Mouse (Mus musculus): Measurements from ENCODE around the gene Dnah6. TPM values are rescaled to one million over a fixed set of nuclear protein-coding genes. Genes with fewer than 3 reads are reported as not detected.

Gene Dnah6
- polyA plus RNA-seq, 1 experiment from 2014 or later = 0.02 TPM

GRCm38 (mm10) chr6:73222841-73223526 is 1.5 kb upstream of the Dnah6 start:
- no peak for TF ChIP-seq EP300 (optimal IDR thresholded peaks at IDR 0.05)
- TF ChIP-seq CTCF (IDR thresholded peaks at IDR 0.05; ENCODE audit: low read depth) = peak; percentile 5; the same call in 1 of the 2 replicates
- no peaks in the 10 kb centered on the region for H3K4me1 ChIP-seq (replicated peaks; ENCODE audit: control insufficient read depth, insufficient read depth)
- peak overlapping the region; percentile 70 for H3K27ac ChIP-seq (replicated peaks)
- 18% methylated on average over 10 of the region's 10 CpGs for WGBS
- H3K9ac ChIP-seq (ENCODE audit: low read length) = no peak overlapping the region
- H3K4me3 ChIP-seq (ENCODE audit: low read depth, low read length) = no peak overlapping the region
- no peaks in the 10 kb centered on the region for H3K36me3 ChIP-seq (ENCODE audit: control insufficient read depth, insufficient read depth, low read length)
- peak overlapping the region; percentile 34; the same call in 1 of the 2 replicates for H3K4me2 ChIP-seq (replicated peaks; ENCODE audit: low read depth)
- H3K27me3 ChIP-seq (ENCODE audit: control insufficient read depth, insufficient read depth, low read length) = no peaks in the 10 kb centered on the region
- DNase-seq (ENCODE audit: low spot score) (peak; percentile 82), ATAC-seq (ENCODE audit: low FRiP score, low TSS enrichment) (peak; percentile 59)
- H3K9me3 ChIP-seq (ENCODE audit: control insufficient read depth, low read length) = no peaks in the 10 kb centered on the region

- 36% methylated on average over 23 of the region's 23 CpGs for WGBS
- Histone ChIP-seq H3K9ac (ENCODE audit: low read length) (peak overlapping the region; percentile 41), H3K36me3 (ENCODE audit: control insufficient read depth, insufficient read depth, low read length) (no peaks in the 10 kb centered on the region), H3K27ac (replicated peaks) (peak overlapping the region; percentile 84), H3K4me2 (replicated peaks; ENCODE audit: low read depth) (peak overlapping the region; percentile 60), H3K4me1 (replicated peaks; ENCODE audit: control insufficient read depth, insufficient read depth) (no peaks in the 10 kb centered on the region), H3K4me3 (ENCODE audit: low read depth, low read length) (peak overlapping the region; percentile 32), H3K27me3 (ENCODE audit: control insufficient read depth, insufficient read depth, low read length) (no peaks in the 10 kb centered on the region), H3K9me3 (ENCODE audit: control insufficient read depth, low read length) (no peaks in the 10 kb centered on the region)
- peak; percentile 60 for ATAC-seq (ENCODE audit: low FRiP score, low TSS enrichment)
- TF ChIP-seq CTCF (IDR thresholded peaks at IDR 0.05; ENCODE audit: low read depth) (no peak), EP300 (optimal IDR thresholded peaks at IDR 0.05) (no peak)
- peak; percentile 34 for DNase-seq (ENCODE audit: low spot score)
Observed at GRCm38 (mm10) chr6:73221958-73222735, 696 bp upstream of the Dnah6 start.

- no peak for ATAC-seq (ENCODE audit: low FRiP score, low TSS enrichment)
- H3K4me1 ChIP-seq (replicated peaks; ENCODE audit: control insufficient read depth, insufficient read depth) = no peaks in the 10 kb centered on the region
Observed at GRCm38 (mm10) chr6:73211602-73212001, 9.8 kb downstream of the Dnah6 start.

GRCm38 (mm10) chr6:73211036-73211435 is 10.4 kb downstream of the Dnah6 start:
- 84% methylated on average over 3 of the region's 3 CpGs for WGBS
- no peak for TF ChIP-seq EP300 (optimal IDR thresholded peaks at IDR 0.05)
- no peak for TF ChIP-seq CTCF (IDR thresholded peaks at IDR 0.05; ENCODE audit: low read depth)

More at GRCm38 (mm10) chr6:73211602-73212001, 9.8 kb downstream of the Dnah6 start:
- no peak overlapping the region for H3K4me2 ChIP-seq (replicated peaks; ENCODE audit: low read depth)
- no peaks in the 10 kb centered on the region for H3K9me3 ChIP-seq (ENCODE audit: control insufficient read depth, low read length)
- no peaks in the 10 kb centered on the region for H3K36me3 ChIP-seq (ENCODE audit: control insufficient read depth, insufficient read depth, low read length)
- no peak for DNase-seq (ENCODE audit: low spot score)
- no peak overlapping the region for H3K27ac ChIP-seq (replicated peaks)
- no peak overlapping the region for H3K9ac ChIP-seq (ENCODE audit: low read length)
- TF ChIP-seq EP300 (optimal IDR thresholded peaks at IDR 0.05) (no peak), CTCF (IDR thresholded peaks at IDR 0.05; ENCODE audit: low read depth) (no peak)
- H3K4me3 ChIP-seq (ENCODE audit: low read depth, low read length) = no peak overlapping the region
- no peaks in the 10 kb centered on the region for H3K27me3 ChIP-seq (ENCODE audit: control insufficient read depth, insufficient read depth, low read length)

GRCm38 (mm10) chr6:73210445-73210972 is 10.9 kb downstream of the Dnah6 start:
- Histone ChIP-seq H3K4me3 (ENCODE audit: low read depth, low read length) (no peak overlapping the region), H3K27me3 (ENCODE audit: control insufficient read depth, insufficient read depth, low read length) (no peaks in the 10 kb centered on the region), H3K27ac (replicated peaks) (no peak overlapping the region), H3K36me3 (ENCODE audit: control insufficient read depth, insufficient read depth, low read length) (no peaks in the 10 kb centered on the region), H3K9ac (ENCODE audit: low read length) (no peak overlapping the region), H3K4me1 (replicated peaks; ENCODE audit: control insufficient read depth, insufficient read depth) (no peaks in the 10 kb centered on the region), H3K9me3 (ENCODE audit: control insufficient read depth, low read length) (no peaks in the 10 kb centered on the region), H3K4me2 (replicated peaks; ENCODE audit: low read depth) (no peak overlapping the region)
- TF ChIP-seq EP300 (optimal IDR thresholded peaks at IDR 0.05) = no peak
- TF ChIP-seq CTCF (IDR thresholded peaks at IDR 0.05; ENCODE audit: low read depth) = no peak
- no peak for DNase-seq (ENCODE audit: low spot score)
- no peak for ATAC-seq (ENCODE audit: low FRiP score, low TSS enrichment)
- WGBS = 78% methylated on average over 4 of the region's 4 CpGs

More at GRCm38 (mm10) chr6:73211036-73211435, 10.4 kb downstream of the Dnah6 start:
- Histone ChIP-seq H3K4me3 (ENCODE audit: low read depth, low read length) (no peak overlapping the region), H3K9ac (ENCODE audit: low read length) (no peak overlapping the region), H3K4me2 (replicated peaks; ENCODE audit: low read depth) (no peak overlapping the region), H3K36me3 (ENCODE audit: control insufficient read depth, insufficient read depth, low read length) (no peaks in the 10 kb centered on the region), H3K4me1 (replicated peaks; ENCODE audit: control insufficient read depth, insufficient read depth) (no peaks in the 10 kb centered on the region), H3K9me3 (ENCODE audit: control insufficient read depth, low read length) (no peaks in the 10 kb centered on the region), H3K27ac (replicated peaks) (no peak overlapping the region), H3K27me3 (ENCODE audit: control insufficient read depth, insufficient read depth, low read length) (no peaks in the 10 kb centered on the region)
- ATAC-seq (ENCODE audit: low FRiP score, low TSS enrichment) = no peak
- no peak for DNase-seq (ENCODE audit: low spot score)
